Mouse (Mus musculus) E14TG2a.4 (cell line): ENCODE data around the gene Mgat5.

Experiments
- H3K27me3 ChIP-seq: 2 replicates; pipeline ENCODE4 v1.6.1; 2014; ENCODE audit warnings: low read length, control low read depth; ENCODE audit not compliant: insufficient read depth
- H3K36me3 ChIP-seq: 2 replicates; pipeline ENCODE4 v1.6.1; 2014; ENCODE audit warnings: low read length, control low read depth; ENCODE audit not compliant: insufficient read depth
- H3K4me1 ChIP-seq: replicated peaks from 2 replicates; pipeline ENCODE4 v1.6.1; 2014; ENCODE audit warnings: low read depth, low read length, control low read depth
- H3K4me3 ChIP-seq: replicated peaks from 2 replicates; pipeline ENCODE4 v1.5.1; 2014; ENCODE audit warnings: mild to moderate bottlenecking, low read length
- H3K9me3 ChIP-seq: 2 replicates; pipeline ENCODE4 v1.6.1; 2014; ENCODE audit warnings: low read length, control low read depth
- CTCF ChIP-seq: conservative IDR thresholded peaks from 2 replicates; pipeline ENCODE4 v1.5.1; 2014; ENCODE audit warnings: low read length
- NANOG ChIP-seq: IDR thresholded peaks from 2 replicates; pipeline ENCODE4 v1.6.1; 2014; ENCODE audit warnings: borderline replicate concordance, low read length, mixed read lengths
- POU5F1 ChIP-seq: IDR thresholded peaks from 2 replicates; pipeline ENCODE4 v1.6.1; 2014; ENCODE audit warnings: low read length, borderline replicate concordance

Gene Mgat5

DNA sequence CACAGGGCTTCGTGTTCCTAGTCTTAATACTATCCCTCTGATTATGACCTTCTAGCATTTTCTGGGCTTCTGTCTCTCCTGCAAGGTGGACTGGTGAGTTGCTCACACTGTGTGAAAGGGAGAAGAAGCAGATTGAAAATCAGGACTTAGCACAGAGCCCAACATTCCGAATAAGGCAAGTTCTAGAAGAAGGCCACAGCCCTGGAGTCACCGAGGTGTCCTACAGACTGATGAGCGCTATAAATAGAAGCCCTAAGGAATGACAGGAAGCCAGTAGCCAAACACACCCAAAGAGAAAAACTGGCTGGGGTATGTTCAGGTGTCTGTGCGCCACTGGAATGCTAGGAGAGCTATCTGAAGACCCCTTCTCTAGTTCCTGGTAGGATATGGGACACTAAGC, 68.5 kb downstream of the Mgat5 start:
- Histone ChIP-seq H3K4me1 (no peaks in the 10 kb centered on the region), H3K9me3 (no peaks in the 10 kb centered on the region), H3K4me3 (no peak overlapping the region), H3K27me3 (no peaks in the 10 kb centered on the region), H3K36me3 (no peaks in the 10 kb centered on the region)
- TF ChIP-seq NANOG, result no peak
- no peak for TF ChIP-seq POU5F1
- no peak for TF ChIP-seq CTCF

GRCm38 (mm10) chr1:127275572-127276324, 70.9 kb downstream of the Mgat5 start:
- H3K9me3 ChIP-seq, result no peaks in the 10 kb centered on the region
- no peak for TF ChIP-seq POU5F1
- no peak for TF ChIP-seq NANOG
- TF ChIP-seq CTCF, result no peak

DNA sequence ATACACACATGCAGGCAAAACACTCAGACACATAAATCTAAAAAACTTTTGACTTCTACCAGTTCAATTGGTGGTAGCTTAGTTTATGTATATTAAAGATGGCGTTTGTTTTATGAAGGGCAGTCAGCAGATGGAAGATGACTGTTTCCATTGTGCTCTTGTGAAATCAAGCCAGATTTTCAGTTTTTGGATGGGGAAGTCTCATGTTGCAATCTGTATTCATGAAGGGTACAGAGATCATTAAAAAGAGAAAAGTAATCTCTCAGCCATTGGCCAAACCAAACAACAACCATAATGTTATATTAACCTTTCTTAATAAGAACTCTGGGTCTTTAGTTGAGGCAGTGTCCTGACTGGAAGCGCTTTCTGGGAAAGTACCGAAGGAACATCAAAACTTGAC, 73.3 kb downstream of the Mgat5 start:
- no peak overlapping the region for H3K4me3 ChIP-seq
- no peaks in the 10 kb centered on the region for H3K4me1 ChIP-seq
- no peaks in the 10 kb centered on the region for H3K27me3 ChIP-seq
- no peaks in the 10 kb centered on the region for H3K36me3 ChIP-seq
- H3K9me3 ChIP-seq, result no peaks in the 10 kb centered on the region
- TF ChIP-seq POU5F1 (no peak), NANOG (no peak), CTCF (no peak)

More at GRCm38 (mm10) chr1:127275572-127276324, 70.9 kb downstream of the Mgat5 start:
- Histone ChIP-seq H3K27me3 (no peaks in the 10 kb centered on the region), H3K4me3 (no peak overlapping the region), H3K4me1 (no peaks in the 10 kb centered on the region), H3K36me3 (no peaks in the 10 kb centered on the region)

DNA sequence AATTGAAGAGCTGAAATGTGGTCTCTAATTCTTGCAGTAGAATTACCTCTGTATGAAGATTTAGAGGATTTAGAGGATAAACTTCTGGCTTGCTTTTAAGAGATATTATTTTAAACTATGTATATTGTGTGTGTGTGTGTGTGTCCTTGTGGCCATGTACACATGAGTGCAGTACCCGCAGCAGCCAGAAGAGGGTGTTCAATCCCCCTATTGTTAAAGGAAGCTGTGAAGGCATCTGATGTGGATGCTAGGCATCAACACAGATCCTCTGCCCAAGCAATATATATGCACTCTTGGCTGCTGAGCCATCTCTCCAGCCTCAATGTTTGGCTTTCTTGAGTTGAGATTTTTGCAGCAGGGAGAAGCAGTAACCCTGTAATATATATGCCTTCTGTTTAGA, 75.4 kb downstream of the Mgat5 start:
- no peaks in the 10 kb centered on the region for H3K9me3 ChIP-seq
- no peaks in the 10 kb centered on the region for H3K36me3 ChIP-seq
- no peak overlapping the region for H3K4me3 ChIP-seq
- TF ChIP-seq NANOG (no peak), POU5F1 (no peak), CTCF (peak; percentile 49)
- H3K27me3 ChIP-seq, result no peaks in the 10 kb centered on the region
- H3K4me1 ChIP-seq, result no peaks in the 10 kb centered on the region

- TF ChIP-seq NANOG, result no peak
- no peak for TF ChIP-seq POU5F1
- TF ChIP-seq CTCF, result no peak
- no peaks in the 10 kb centered on the region for H3K9me3 ChIP-seq
Measured at GRCm38 (mm10) chr1:127284975-127285374, 80.2 kb downstream of the Mgat5 start.

GRCm38 (mm10) chr1:127287505-127287904, 82.7 kb downstream of the Mgat5 start:
- H3K27me3 ChIP-seq, result no peaks in the 10 kb centered on the region
- H3K4me3 ChIP-seq, result no peak overlapping the region
- peaks cover 2% of the 10 kb centered on the region for H3K9me3 ChIP-seq
- no peaks in the 10 kb centered on the region for H3K4me1 ChIP-seq
- no peak for TF ChIP-seq CTCF
- no peak for TF ChIP-seq POU5F1
- TF ChIP-seq NANOG, result no peak
- no peaks in the 10 kb centered on the region for H3K36me3 ChIP-seq

More at GRCm38 (mm10) chr1:127284975-127285374, 80.2 kb downstream of the Mgat5 start:
- Histone ChIP-seq H3K36me3 (no peaks in the 10 kb centered on the region), H3K4me1 (no peaks in the 10 kb centered on the region), H3K4me3 (no peak overlapping the region), H3K27me3 (no peaks in the 10 kb centered on the region)

DNA sequence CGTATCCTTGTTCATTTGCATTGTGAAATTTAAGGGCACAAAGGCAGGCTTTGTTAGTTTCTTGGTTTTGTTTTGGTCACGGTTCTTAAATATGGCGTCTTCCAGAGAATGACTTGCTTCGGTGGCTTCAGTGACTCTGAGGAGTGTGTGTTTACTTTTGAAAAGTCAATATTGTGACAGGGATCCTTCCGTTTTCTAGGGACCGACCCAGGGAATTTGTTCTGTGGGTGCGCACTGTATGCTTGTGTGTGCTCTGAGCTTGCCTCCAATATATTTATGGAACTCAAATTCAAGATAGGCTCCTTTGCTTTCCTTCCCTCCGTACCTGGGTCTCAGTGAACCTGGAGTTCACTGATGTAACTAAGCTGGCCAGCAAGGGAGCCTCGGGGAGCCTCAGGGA, 86.1 kb downstream of the Mgat5 start:
- Histone ChIP-seq H3K4me3 (no peak overlapping the region), H3K9me3 (peaks cover 21% of the 10 kb centered on the region), H3K27me3 (no peaks in the 10 kb centered on the region), H3K4me1 (no peaks in the 10 kb centered on the region), H3K36me3 (no peaks in the 10 kb centered on the region)
- TF ChIP-seq NANOG (no peak), CTCF (no peak), POU5F1 (no peak)

GRCm38 (mm10) chr1:127291721-127292120, 86.9 kb downstream of the Mgat5 start:
- H3K4me3 ChIP-seq, result no peak overlapping the region
- TF ChIP-seq NANOG, result no peak
- TF ChIP-seq CTCF, result no peak
- no peak for TF ChIP-seq POU5F1
- peaks cover 21% of the 10 kb centered on the region for H3K9me3 ChIP-seq
- no peaks in the 10 kb centered on the region for H3K27me3 ChIP-seq
- H3K4me1 ChIP-seq, result no peaks in the 10 kb centered on the region
- no peaks in the 10 kb centered on the region for H3K36me3 ChIP-seq

- H3K4me1 ChIP-seq, result no peaks in the 10 kb centered on the region
- no peaks in the 10 kb centered on the region for H3K27me3 ChIP-seq
- peaks cover 21% of the 10 kb centered on the region for H3K9me3 ChIP-seq
- H3K36me3 ChIP-seq, result no peaks in the 10 kb centered on the region
- no peak overlapping the region for H3K4me3 ChIP-seq
- no peak for TF ChIP-seq POU5F1
- TF ChIP-seq NANOG, result no peak
- no peak for TF ChIP-seq CTCF
Measured at GRCm38 (mm10) chr1:127293286-127293685, 88.5 kb downstream of the Mgat5 start.
